Mouse (Mus musculus): ENCODE measurements around the gene Nkx2-3. TPM values are rescaled to one million over a fixed set of nuclear protein-coding genes. Genes with fewer than 3 reads are reported as not detected.

Gene Nkx2-3
- polyA plus RNA-seq, 1 experiment from 2014 or later: 1.0 TPM

DNA sequence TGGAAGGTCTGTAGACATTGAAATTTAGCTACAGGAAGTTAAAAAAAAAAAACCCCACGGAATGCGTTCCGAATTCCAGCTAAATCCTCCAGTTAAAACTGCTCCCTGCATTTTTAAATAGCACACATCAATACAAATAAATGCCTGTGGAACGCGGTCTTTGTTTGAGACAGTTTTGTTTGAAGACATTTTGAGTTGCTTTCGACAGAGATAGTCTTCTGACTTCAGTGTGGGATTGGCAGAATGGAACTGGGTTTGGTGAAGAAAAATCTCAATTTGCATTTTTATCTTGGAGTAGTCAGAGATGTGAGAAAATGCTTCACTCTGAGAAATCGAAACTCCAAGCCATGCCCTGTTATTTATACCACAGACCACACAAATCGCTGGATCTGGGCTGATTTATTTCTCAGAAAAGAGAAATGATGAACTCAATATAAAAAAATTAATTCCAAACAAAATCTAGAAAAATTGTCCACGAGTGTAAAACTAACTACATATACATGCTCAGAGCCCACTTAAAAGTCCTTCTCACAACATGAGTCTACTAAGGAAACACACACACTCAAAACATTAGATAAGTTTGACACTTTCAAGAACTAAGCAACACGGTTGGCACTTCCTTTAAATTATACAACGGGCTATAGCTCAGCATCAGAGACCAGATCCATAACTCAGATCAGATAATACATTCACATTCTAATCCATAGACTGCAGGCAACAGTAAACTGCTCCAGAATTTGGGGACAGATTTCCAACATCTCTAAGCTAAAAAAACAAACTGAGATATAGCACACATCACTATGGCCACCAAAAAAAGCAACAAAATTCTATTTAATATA is 4.1 kb upstream of the Nkx2-3 start:
- no peaks in the 10 kb centered on the region for H3K36me3 ChIP-seq
- H3K4me3 ChIP-seq (replicated peaks): no peak overlapping the region
- H3K9ac ChIP-seq (replicated peaks): no peak overlapping the region
- ATAC-seq: no peak
- H3K27ac ChIP-seq: no peak overlapping the region
- H3K4me1 ChIP-seq (replicated peaks): peaks cover 21% of the 10 kb centered on the region
- no peak overlapping the region for H3K4me2 ChIP-seq (replicated peaks)
- WGBS: 2% methylated on average over 11 of the region's 11 CpGs
- peaks cover 98% of the 10 kb centered on the region for H3K27me3 ChIP-seq
- no peaks in the 10 kb centered on the region; the same call in 1 of the 2 replicates for H3K9me3 ChIP-seq

DNA sequence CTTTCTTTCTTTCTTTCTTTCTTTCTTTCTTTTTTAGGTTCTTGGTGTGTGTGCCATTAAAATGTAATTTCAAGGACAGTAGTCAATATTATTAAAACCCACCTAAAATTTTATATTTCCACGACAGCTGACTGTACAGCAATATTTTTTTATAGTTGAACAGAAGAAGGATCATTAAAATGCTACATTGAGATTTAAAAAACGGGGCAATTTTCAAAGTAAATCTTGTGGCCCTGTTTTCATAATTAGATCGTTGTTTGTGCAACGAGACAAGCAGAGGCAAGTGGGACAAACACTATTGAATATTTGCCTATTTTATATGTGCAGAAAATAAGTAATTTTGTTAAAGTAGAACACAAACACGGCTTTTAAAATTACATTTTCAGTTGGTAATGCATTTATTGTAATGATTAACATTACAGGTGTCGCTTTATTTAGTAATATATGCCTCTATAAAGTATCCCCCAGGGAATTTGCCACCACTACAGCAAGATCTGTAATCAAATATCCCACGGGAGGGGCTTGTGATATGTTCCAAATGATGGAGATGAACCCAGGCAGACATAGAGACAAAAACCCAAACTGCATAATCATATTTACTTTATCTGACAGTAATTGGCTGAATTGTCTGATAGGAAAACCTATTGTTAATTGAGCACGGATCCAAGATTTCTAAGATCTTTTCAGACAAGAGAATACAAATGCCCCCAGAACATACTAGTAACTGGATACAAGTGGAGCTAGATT is 3.2 kb upstream of the Nkx2-3 start:
- 9% methylated on average over 8 of the region's 8 CpGs for WGBS
- Histone ChIP-seq H3K9ac (replicated peaks) (no peak overlapping the region), H3K27ac (no peak overlapping the region), H3K4me1 (replicated peaks) (peaks cover 21% of the 10 kb centered on the region), H3K9me3 (no peaks in the 10 kb centered on the region), H3K4me3 (replicated peaks) (no peak overlapping the region), H3K36me3 (no peaks in the 10 kb centered on the region), H3K27me3 (peaks cover 98% of the 10 kb centered on the region), H3K4me2 (replicated peaks) (no peak overlapping the region)
- ATAC-seq: no peak

DNA sequence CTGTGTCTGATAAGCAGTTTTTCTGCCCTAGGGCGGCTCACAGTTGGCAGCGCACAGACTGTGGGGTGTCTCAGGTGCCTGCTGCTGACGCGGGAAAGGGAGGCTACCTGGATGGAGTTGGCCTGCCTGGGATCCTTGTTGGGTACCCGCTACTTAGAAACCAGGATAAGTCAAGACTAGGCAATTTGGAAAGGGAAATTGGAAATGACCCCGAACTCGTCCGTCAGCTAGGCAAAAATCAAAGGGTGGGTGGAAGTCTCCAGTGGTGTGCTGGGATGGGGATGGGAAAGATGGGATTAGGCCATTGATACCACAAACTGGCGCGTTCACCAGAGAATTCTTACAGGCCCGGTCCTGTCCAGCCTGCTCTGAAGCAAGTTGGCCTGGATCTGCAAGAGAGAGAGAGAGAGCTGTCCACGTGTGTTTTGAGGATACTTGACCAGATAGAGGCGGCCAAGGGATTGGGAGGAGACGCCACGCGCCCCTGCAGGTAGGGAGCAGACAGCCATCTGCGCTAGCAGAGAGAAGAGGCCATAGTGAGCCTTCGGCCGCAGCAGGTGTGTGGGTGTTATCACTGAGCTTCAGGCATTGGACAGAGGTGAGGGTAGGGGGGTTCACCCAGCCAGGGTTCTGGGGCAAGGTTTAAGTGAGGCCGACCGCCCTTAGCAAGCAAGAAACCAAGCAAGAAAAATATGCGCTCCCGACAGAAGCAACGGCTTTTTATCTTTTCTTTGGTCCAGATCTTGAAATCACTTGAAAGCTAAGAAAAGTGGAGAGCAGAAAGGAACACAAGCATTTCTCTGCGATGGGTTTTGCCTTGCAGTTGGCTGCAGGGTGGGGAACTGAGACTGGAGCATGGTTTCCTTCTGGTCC is 2.4 kb upstream of the Nkx2-3 start:
- Histone ChIP-seq H3K36me3 (no peaks in the 10 kb centered on the region), H3K27ac (no peak overlapping the region), H3K4me3 (replicated peaks) (no peak overlapping the region), H3K4me2 (replicated peaks) (no peak overlapping the region), H3K9me3 (no peaks in the 10 kb centered on the region), H3K9ac (replicated peaks) (no peak overlapping the region), H3K27me3 (peaks cover 98% of the 10 kb centered on the region), H3K4me1 (replicated peaks) (peaks cover 28% of the 10 kb centered on the region)
- no peak for ATAC-seq
- 1% methylated on average over 25 of the region's 25 CpGs for WGBS

DNA sequence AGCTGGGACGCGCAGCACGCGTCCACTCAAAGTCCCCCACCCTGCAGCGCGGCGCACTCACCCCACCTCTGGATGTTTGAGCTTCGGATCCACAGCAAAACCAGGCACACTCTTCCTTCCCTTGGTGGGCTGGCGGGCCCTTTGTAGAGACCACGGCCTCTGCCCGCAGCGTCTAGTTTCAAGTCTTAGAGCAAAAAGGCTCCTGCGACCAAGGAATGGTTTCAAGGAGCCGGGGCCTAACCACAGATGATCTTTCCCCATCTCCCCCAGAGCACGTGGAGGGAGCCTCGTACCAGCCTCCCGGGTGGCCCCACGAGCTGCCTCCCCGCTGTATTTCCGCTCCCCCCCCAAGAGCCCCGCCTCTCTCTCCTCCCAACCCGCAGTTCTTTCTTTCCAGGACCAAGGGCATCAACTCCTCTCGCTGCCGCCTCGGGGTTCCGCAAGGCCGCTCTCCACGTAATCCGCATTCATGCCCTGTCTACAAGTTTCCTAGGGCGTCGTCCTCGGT is 1.7 kb upstream of the Nkx2-3 start:
- no peaks in the 10 kb centered on the region for H3K9me3 ChIP-seq
- no peak overlapping the region for H3K4me3 ChIP-seq (replicated peaks)
- no peak overlapping the region for H3K27ac ChIP-seq
- 0 out of 2 replicates have a peak overlapping the region, but pooled peaks have one; percentile 9 for H3K4me2 ChIP-seq (replicated peaks)
- WGBS: under 1% methylated on average over 31 of the region's 32 CpGs
- no peak overlapping the region for H3K9ac ChIP-seq (replicated peaks)
- no peaks in the 10 kb centered on the region for H3K36me3 ChIP-seq
- no peak for ATAC-seq
- peaks cover 34% of the 10 kb centered on the region for H3K4me1 ChIP-seq (replicated peaks)
- H3K27me3 ChIP-seq: peaks cover 97% of the 10 kb centered on the region

DNA sequence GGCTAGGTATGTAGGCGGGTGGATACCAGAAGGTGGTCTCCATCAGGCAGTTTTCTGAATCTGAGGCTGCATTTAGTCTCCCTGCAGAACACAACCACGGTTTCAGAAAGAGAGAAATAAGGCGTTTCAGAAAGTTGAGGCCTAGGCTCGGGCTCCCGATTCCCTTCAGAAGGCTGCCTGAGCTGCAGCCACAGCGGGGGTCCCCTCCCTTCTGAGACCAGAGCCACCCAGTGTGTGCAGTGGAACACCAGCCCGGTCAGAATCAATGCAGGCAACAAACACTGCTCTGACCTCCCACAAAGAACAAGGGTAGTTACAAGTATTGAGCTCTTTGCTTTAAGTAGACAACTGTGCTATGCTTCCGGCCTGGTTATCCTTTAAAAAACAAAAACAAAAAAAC is 1.0 kb upstream of the Nkx2-3 start:
- no peak overlapping the region for H3K27ac ChIP-seq
- no peaks in the 10 kb centered on the region for H3K36me3 ChIP-seq
- no peaks in the 10 kb centered on the region for H3K9me3 ChIP-seq
- no peak overlapping the region for H3K9ac ChIP-seq (replicated peaks)
- H3K4me1 ChIP-seq (replicated peaks): peaks cover 41% of the 10 kb centered on the region
- H3K27me3 ChIP-seq: peaks cover 97% of the 10 kb centered on the region
- 5% methylated on average over 8 of the region's 8 CpGs for WGBS
- no peak overlapping the region for H3K4me2 ChIP-seq (replicated peaks)
- no peak overlapping the region for H3K4me3 ChIP-seq (replicated peaks)
- no peak for ATAC-seq

DNA sequence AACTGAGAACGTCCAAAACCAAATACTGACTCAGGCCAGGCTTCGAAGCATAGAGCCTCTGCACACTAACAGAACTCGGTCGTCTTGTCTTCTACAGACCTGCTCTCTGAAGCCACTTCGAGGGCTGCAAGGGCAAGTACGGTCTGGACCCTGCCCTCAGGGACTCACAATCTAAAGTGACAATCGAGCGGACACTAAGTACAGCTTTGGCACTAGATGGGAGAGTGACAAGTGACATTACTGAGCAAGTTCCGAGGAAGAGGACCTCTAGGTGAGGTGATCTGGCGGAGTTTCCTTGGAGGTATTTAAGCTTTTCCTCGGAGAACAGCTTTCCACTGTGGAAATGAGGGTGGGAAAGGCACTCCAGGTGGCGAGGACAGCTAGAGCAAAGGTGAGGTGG is 564 bp upstream of the Nkx2-3 start:
- peaks cover 46% of the 10 kb centered on the region for H3K4me1 ChIP-seq (replicated peaks)
- no peaks in the 10 kb centered on the region for H3K36me3 ChIP-seq
- peaks cover 94% of the 10 kb centered on the region for H3K27me3 ChIP-seq
- no peak overlapping the region for H3K4me3 ChIP-seq (replicated peaks)
- 1% methylated on average over 12 of the region's 12 CpGs for WGBS
- H3K9me3 ChIP-seq: no peaks in the 10 kb centered on the region
- peak overlapping the region; percentile 57; the same call in 1 of the 2 replicates for H3K4me2 ChIP-seq (replicated peaks)
- H3K27ac ChIP-seq: no peak overlapping the region
- no peak overlapping the region for H3K9ac ChIP-seq (replicated peaks)
- no peak for ATAC-seq

DNA sequence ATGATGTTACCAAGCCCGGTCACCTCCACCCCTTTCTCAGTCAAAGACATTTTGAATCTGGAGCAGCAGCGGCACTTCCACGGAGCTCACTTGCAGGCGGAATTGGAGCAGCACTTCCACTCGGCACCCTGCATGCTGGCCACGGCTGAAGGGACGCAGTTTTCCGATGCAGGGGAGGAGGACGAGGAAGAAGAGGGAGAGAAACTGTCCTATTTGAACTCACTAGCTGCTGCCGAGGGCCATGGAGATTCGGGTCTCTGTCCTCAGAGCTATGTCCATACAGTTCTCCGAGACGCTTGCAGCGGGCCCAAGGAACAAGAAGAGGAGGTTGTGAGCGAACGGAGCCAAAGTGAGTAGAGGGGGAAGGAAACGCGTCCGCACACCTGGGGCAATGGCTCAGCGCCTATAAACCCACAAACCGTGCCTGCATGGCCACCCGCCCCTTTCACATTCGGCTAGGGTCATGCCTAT is 411 bp downstream of the Nkx2-3 start:
- Histone ChIP-seq H3K9ac (replicated peaks) (no peak overlapping the region), H3K4me1 (replicated peaks) (peaks cover 53% of the 10 kb centered on the region), H3K4me3 (replicated peaks) (peak overlapping the region; percentile 34), H3K36me3 (no peaks in the 10 kb centered on the region), H3K4me2 (replicated peaks) (peak overlapping the region; percentile 57), H3K27me3 (peaks cover 93% of the 10 kb centered on the region), H3K9me3 (no peaks in the 10 kb centered on the region), H3K27ac (no peak overlapping the region)
- no peak for ATAC-seq
- WGBS: under 1% methylated on average over 23 of the region's 23 CpGs

DNA sequence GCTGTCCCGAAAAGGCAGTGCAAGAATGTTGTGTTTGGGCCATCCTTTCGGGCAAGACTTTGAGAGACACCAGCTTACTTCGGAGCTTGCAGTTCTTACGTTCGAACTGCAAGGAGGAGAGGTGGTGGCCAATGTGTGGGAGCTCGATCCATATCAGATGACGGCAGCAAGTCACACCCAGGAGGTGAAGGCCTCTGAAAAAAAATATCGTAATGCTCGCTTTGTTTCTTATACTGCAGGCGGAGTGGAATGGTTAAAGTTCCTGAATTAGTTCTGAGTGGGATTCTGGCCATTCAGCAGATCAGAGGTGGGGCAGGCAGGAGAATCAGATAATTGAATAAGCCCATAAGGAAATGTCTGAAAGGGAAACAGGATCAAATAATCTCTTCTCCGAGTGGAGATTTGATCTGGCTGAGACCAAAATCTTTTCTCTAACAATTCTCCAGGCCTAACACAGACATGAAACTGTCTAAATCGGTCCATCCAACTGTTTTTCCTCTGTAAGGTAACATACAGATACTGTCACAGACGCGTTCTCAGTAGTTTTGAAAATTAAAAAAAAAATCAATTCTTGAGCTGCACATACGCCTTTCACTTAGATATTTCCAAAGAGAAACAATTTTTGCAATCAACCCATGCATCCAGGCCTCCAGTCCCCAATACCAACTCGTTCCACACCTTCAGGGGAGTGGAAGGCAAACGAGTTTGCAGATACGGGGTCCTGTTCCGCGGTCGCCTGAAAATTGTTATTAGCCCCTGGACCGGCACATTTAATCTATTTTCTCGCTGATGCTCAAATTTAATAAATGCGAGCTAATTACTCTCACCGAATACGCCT is 1.4 kb downstream of the Nkx2-3 start:
- 2% methylated on average over 26 of the region's 26 CpGs for WGBS
- peaks cover 53% of the 10 kb centered on the region for H3K4me1 ChIP-seq (replicated peaks)
- H3K27ac ChIP-seq: no peak overlapping the region
- no peak for ATAC-seq
- no peaks in the 10 kb centered on the region for H3K36me3 ChIP-seq
- peak overlapping the region; percentile 34 for H3K4me3 ChIP-seq (replicated peaks)
- peak overlapping the region; percentile 57 for H3K4me2 ChIP-seq (replicated peaks)
- H3K27me3 ChIP-seq: peaks cover 94% of the 10 kb centered on the region
- H3K9me3 ChIP-seq: no peaks in the 10 kb centered on the region
- no peak overlapping the region for H3K9ac ChIP-seq (replicated peaks)

DNA sequence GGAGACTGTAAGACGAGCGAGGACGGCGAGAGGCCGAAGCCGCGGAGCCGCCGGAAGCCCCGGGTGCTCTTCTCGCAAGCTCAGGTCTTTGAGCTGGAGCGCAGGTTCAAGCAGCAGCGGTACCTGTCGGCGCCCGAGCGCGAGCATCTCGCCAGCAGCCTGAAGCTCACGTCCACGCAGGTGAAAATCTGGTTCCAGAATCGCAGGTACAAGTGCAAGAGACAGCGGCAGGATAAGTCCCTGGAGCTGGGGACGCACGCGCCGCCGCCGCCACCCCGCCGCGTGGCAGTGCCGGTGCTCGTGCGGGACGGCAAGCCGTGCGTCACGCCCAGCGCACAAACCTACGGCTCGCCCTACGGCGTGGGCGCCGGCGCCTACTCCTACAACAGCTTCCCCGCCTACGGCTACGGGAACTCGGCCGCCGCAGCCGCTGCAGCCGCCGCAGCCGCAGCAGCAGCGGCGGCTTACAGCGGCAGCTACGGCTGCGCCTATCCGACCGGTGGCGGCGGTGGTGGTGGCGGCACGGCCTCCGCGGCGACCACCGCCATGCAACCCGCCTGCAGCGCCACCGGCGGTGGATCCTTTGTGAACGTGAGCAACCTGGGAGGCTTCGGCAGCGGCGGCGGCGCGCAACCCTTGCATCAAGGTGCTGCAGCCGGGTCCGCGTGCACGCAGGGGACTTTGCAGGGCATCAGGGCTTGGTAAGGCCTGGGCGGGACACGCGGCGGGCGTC is 2.4 kb downstream of the Nkx2-3 start:
- Histone ChIP-seq H3K4me1 (replicated peaks) (peaks cover 53% of the 10 kb centered on the region), H3K27me3 (peaks cover 95% of the 10 kb centered on the region), H3K36me3 (no peaks in the 10 kb centered on the region), H3K27ac (no peak overlapping the region), H3K9ac (replicated peaks) (peak overlapping the region; percentile 48), H3K9me3 (no peaks in the 10 kb centered on the region), H3K4me3 (replicated peaks) (peak overlapping the region; percentile 34), H3K4me2 (replicated peaks) (peak overlapping the region; percentile 57)
- no peak; the same call in 1 of the 2 replicates for ATAC-seq
- WGBS: under 1% methylated on average over 77 of the region's 92 CpGs

DNA sequence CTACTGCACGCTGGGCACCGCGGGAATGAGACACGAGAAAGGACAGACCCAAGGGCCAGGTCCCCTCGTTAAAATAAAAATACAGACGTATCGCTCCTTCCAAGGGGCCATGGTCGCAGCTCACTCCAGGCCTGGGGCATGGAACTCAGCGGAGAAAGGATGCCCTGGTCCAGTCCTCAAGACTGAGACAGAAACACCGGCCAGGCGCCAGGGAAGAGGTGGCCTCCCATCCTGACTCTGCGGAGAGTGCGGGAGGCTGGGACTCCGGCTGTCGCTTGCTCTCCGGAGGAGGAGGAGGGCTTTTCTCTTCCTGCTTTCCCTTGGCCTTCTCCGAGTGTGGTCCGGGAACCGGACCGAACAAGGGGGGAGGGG is 2.9 kb downstream of the Nkx2-3 start:
- H3K4me2 ChIP-seq (replicated peaks): peak overlapping the region; percentile 57
- WGBS: under 1% methylated on average over 19 of the region's 20 CpGs
- H3K9me3 ChIP-seq: no peaks in the 10 kb centered on the region
- ATAC-seq: no peak
- H3K36me3 ChIP-seq: no peaks in the 10 kb centered on the region
- no peak overlapping the region for H3K27ac ChIP-seq
- H3K9ac ChIP-seq (replicated peaks): peak overlapping the region; percentile 48; the same call in 1 of the 2 replicates
- peaks cover 95% of the 10 kb centered on the region for H3K27me3 ChIP-seq
- H3K4me3 ChIP-seq (replicated peaks): peak overlapping the region; percentile 34
- H3K4me1 ChIP-seq (replicated peaks): peaks cover 53% of the 10 kb centered on the region
